Mouse (Mus musculus): ENCODE measurements around the gene Hpd. TPM values are rescaled to one million over a fixed set of nuclear protein-coding genes. Genes with fewer than 3 reads are reported as not detected.

The Hpd gene
- polyA plus RNA-seq (2015; fragmentation: Illumina TruSeq; extraction: RNeasy Lipid Tissue Mini Kit (QIAGEN cat#74804); ENCODE audit: insufficient read depth, low read depth, low replicate concordance) = not detected

DNA sequence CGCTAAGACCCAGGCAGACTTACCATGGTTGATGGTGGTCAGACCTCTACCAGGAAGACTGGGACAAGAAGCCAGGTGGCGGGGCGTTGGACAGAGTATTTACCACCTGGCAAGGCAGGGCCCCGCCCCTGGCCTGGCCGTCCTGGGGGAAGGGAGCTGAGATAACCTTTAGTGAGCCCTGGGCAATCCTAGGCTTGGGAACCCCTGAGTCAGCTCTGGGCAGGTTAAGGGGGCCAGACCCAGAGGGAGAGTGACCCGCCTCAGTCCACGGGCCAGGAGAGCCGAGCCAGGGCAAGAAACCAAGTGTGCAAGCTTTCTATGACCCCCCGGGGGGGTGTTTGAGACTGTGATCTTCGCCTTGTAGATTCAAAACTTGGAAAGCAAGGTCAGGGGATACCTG lies at the start of gene Hpd:
Gene Hpd, minus strand, starts transcription at position 77 of the 400 bp plus-strand sequence.

GRCm38 (mm10) chr5:123169284-123169683 lies 13.2 kb downstream of the Hpd start, which contains the start of gene Psmd9:
Gene Psmd9, plus strand, starts transcription at chr5:123169413.

DNA sequence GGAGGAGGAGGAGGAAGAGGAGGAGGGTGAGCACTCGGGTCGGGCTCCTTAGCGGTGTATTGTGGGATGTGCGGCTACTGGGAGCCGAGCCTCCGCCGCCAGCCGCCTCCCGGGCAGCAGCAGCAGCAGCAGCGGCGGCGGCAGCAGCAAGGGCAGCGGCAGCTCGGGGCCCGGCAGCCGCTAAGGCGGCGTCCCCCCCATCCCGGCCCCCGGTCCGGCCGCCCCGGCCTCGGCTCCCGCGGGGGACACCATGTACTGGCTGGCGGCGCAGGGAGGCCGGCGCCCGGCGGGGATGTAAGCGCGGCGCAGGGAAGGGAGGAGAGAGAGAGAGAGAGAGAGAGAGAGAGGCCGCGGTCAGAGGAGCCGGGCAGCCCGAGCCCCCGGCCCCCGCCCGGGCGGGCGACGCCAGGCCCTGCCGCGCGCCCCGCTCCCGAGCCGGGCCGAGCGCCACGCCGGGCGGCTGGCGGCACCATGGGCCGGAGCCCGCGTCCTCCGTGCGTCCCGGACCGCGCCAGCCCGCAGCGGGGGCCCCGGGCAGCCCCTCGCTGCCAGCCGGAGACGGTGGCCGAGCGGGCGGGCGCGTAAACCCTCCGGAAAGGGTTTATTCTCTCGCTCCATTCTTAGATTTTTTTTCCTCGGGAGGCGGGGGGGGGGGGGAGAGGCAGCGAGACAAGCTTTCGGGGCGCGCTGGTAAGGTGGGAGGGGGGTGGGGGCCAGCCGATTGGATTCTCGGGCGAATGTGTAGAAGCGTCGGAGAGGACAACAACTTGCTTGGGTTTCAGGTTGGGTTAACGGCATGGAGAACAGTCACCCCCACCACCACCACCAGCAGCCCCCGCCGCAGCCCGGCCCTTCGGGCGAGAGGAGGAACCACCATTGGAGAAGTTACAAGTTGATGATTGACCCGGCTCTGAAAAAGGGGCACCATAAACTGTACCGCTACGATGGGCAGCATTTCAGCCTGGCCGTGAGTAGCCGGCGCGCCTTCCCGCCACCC lies 40.1 kb downstream of the Hpd start, which contains the start of gene Setd1b:
Gene Setd1b, plus strand, starts transcription at position 33 of the 997 bp plus-strand sequence.

GRCm38 (mm10) chr5:123132308-123133071 lies 50.0 kb downstream of the Hpd start, which contains the start of gene Rhof:
Gene Rhof, minus strand, starts transcription at chr5:123132692.

Other genes with a start within 250 kb of the Hpd start
- gene Kdm2b, start 192.9 kb downstream of the Hpd start, polyA plus RNA-seq (2015; fragmentation: Illumina TruSeq; extraction: RNeasy Lipid Tissue Mini Kit (QIAGEN cat#74804); ENCODE audit: insufficient read depth, low read depth, low replicate concordance) = 4.5 TPM
- gene Orai1, start 167.7 kb downstream of the Hpd start, polyA plus RNA-seq (2015; fragmentation: Illumina TruSeq; extraction: RNeasy Lipid Tissue Mini Kit (QIAGEN cat#74804); ENCODE audit: insufficient read depth, low read depth, low replicate concordance) = 4.7 TPM
- not detected for gene Morn3, start 135.7 kb downstream of the Hpd start, polyA plus RNA-seq (2015; fragmentation: Illumina TruSeq; extraction: RNeasy Lipid Tissue Mini Kit (QIAGEN cat#74804); ENCODE audit: insufficient read depth, low read depth, low replicate concordance)
- gene Tmem120b, start 114.3 kb downstream of the Hpd start, polyA plus RNA-seq (2015; fragmentation: Illumina TruSeq; extraction: RNeasy Lipid Tissue Mini Kit (QIAGEN cat#74804); ENCODE audit: insufficient read depth, low read depth, low replicate concordance) = 7.0 TPM
- gene Rhof, start 50.0 kb downstream of the Hpd start, polyA plus RNA-seq (2015; fragmentation: Illumina TruSeq; extraction: RNeasy Lipid Tissue Mini Kit (QIAGEN cat#74804); ENCODE audit: insufficient read depth, low read depth, low replicate concordance) = 0.18 TPM
- gene Setd1b, start 40.5 kb downstream of the Hpd start, polyA plus RNA-seq (2015; fragmentation: Illumina TruSeq; extraction: RNeasy Lipid Tissue Mini Kit (QIAGEN cat#74804); ENCODE audit: insufficient read depth, low read depth, low replicate concordance) = 5.8 TPM
- gene Psmd9, start 13.3 kb downstream of the Hpd start, polyA plus RNA-seq (2015; fragmentation: Illumina TruSeq; extraction: RNeasy Lipid Tissue Mini Kit (QIAGEN cat#74804); ENCODE audit: insufficient read depth, low read depth, low replicate concordance) = 3.7 TPM
- 2.9 TPM for gene Wdr66, start 69.4 kb upstream of the Hpd start, polyA plus RNA-seq (2015; fragmentation: Illumina TruSeq; extraction: RNeasy Lipid Tissue Mini Kit (QIAGEN cat#74804); ENCODE audit: insufficient read depth, low read depth, low replicate concordance)
- 3.8 TPM for gene Bcl7a, start 161.1 kb upstream of the Hpd start, polyA plus RNA-seq (2015; fragmentation: Illumina TruSeq; extraction: RNeasy Lipid Tissue Mini Kit (QIAGEN cat#74804); ENCODE audit: insufficient read depth, low read depth, low replicate concordance)
- 12.6 TPM for gene Mlxip, start 212.1 kb upstream of the Hpd start, polyA plus RNA-seq (2015; fragmentation: Illumina TruSeq; extraction: RNeasy Lipid Tissue Mini Kit (QIAGEN cat#74804); ENCODE audit: insufficient read depth, low read depth, low replicate concordance)